Comparison of ENCODE assay signal across 27 mouse cellular contexts in genomic region chr19:59236046-59236445, GRCm38 (mm10). TPM values are rescaled to one million over a fixed set of nuclear protein-coding genes. Genes with fewer than 3 reads are reported as not detected.
DNase-seq lines count a peak whose midpoint lies in the region; ATAC-seq and TF ChIP-seq lines count a peak whose summit lies in the region.
"Had no signal": no experiment of that assay in that cellular context is flagged by ENCODE, and none has a peak within 500 bp of the region (broad histone marks: within the 10 kb centered on the region; RNA-seq: fewer than 3 reads in every experiment).

No protein-coding gene starts in this region.

- no peaks in the 10 kb centered on the region for H3K4me1 ChIP-seq in embryonic facial prominence, embryonic 13.5 days
- H3K4me1 ChIP-seq in embryonic facial prominence, embryonic 10.5 days, result peaks cover 5% of the 10 kb centered on the region; the same call in 1 of the 2 replicates
- no peaks in the 10 kb centered on the region for H3K4me1 ChIP-seq in midbrain, embryonic 11.5 days (ENCODE audit: control insufficient read depth, insufficient read depth, low read length)
- no peaks in the 10 kb centered on the region for H3K4me1 ChIP-seq in midbrain, postnatal 0 days (ENCODE audit: insufficient read depth, low read length)
- no peaks in the 10 kb centered on the region for H3K4me1 ChIP-seq in stomach, embryonic 16.5 days (ENCODE audit: control insufficient read depth, insufficient read depth, low read length)
- no peaks in the 10 kb centered on the region for H3K4me1 ChIP-seq in stomach, postnatal 0 days (replicated peaks; ENCODE audit: control insufficient read depth, insufficient read depth)

- no peak for TF ChIP-seq EP300 in stomach, postnatal 0 days (optimal IDR thresholded peaks at IDR 0.05)

- H3K27me3 ChIP-seq in embryonic facial prominence, embryonic 13.5 days, result no peaks in the 10 kb centered on the region; the same call in 1 of the 2 replicates
- H3K27me3 ChIP-seq in embryonic facial prominence, embryonic 10.5 days (replicated peaks; ENCODE audit: low read depth, poor library complexity, severe bottlenecking), result peaks cover 27% of the 10 kb centered on the region
- 0 out of 2 replicates have a peak, but pooled peaks cover 2% of the 10 kb centered on the region for H3K27me3 ChIP-seq in midbrain, embryonic 11.5 days (ENCODE audit: control insufficient read depth, insufficient read depth, low read length)
- H3K27me3 ChIP-seq in midbrain, postnatal 0 days (ENCODE audit: insufficient read depth, low read length), result no peaks in the 10 kb centered on the region
- H3K27me3 ChIP-seq in stomach, embryonic 16.5 days (ENCODE audit: control insufficient read depth, insufficient read depth, low read length), result no peaks in the 10 kb centered on the region
- no peaks in the 10 kb centered on the region for H3K27me3 ChIP-seq in stomach, postnatal 0 days (ENCODE audit: control insufficient read depth, insufficient read depth, low read length)
- H3K27me3 ChIP-seq: CH12.LX, Patski had no signal

- no peak overlapping the region for H3K4me3 ChIP-seq in embryonic facial prominence, embryonic 13.5 days
- H3K4me3 ChIP-seq in embryonic facial prominence, embryonic 10.5 days, result no peak overlapping the region
- H3K4me3 ChIP-seq in midbrain, embryonic 11.5 days (ENCODE audit: low read depth, low read length), result no peak overlapping the region
- H3K4me3 ChIP-seq in midbrain, postnatal 0 days (ENCODE audit: low read depth, low read length), result no peak overlapping the region
- no peak overlapping the region for H3K4me3 ChIP-seq in stomach, embryonic 16.5 days (replicated peaks; ENCODE audit: low read length)
- no peak overlapping the region for H3K4me3 ChIP-seq in stomach, postnatal 0 days (ENCODE audit: low read depth, low read length)

- no peak overlapping the region for H3K4me2 ChIP-seq in embryonic facial prominence, embryonic 13.5 days
- no peak overlapping the region for H3K4me2 ChIP-seq in midbrain, embryonic 11.5 days
- H3K4me2 ChIP-seq in midbrain, postnatal 0 days (ENCODE audit: low read depth, low read length, poor library complexity, severe bottlenecking), result no peak overlapping the region
- H3K4me2 ChIP-seq in stomach, embryonic 16.5 days (ENCODE audit: low read depth, low read length), result no peak overlapping the region
- H3K4me2 ChIP-seq in stomach, postnatal 0 days (replicated peaks; ENCODE audit: low read depth), result no peak overlapping the region

- 0 out of 2 replicates have a peak, but pooled peaks have one; percentile 5 for ATAC-seq in embryonic facial prominence, embryonic 13.5 days (ENCODE audit: insufficient number of reproducible peaks, insufficient read depth, low FRiP score, low TSS enrichment, low read depth)
- no peak for ATAC-seq in midbrain, embryonic 11.5 days (ENCODE audit: low FRiP score)
- ATAC-seq in midbrain, postnatal 0 days (ENCODE audit: low FRiP score), result no peak
- 0 out of 2 replicates have a peak, but pooled peaks have one; percentile 27 for ATAC-seq in stomach, embryonic 16.5 days (ENCODE audit: insufficient read depth, low FRiP score)
- no peak for ATAC-seq in stomach, postnatal 0 days (ENCODE audit: low FRiP score, low TSS enrichment)
- ATAC-seq: activated CD4-positive, CD25-positive, alpha-beta regulatory T cell, adult 4 months; CD4-positive, CD25-positive, alpha-beta regulatory T cell, adult 4 months; Patski had no signal

- H3K27ac ChIP-seq in embryonic facial prominence, embryonic 13.5 days, result no peak overlapping the region
- no peak overlapping the region for H3K27ac ChIP-seq in embryonic facial prominence, embryonic 10.5 days (replicated peaks)
- no peak overlapping the region for H3K27ac ChIP-seq in midbrain, embryonic 11.5 days (ENCODE audit: low read depth, low read length)
- H3K27ac ChIP-seq in midbrain, postnatal 0 days (ENCODE audit: low read depth, low read length), result no peak overlapping the region
- no peak overlapping the region for H3K27ac ChIP-seq in stomach, embryonic 16.5 days (ENCODE audit: low read length)
- H3K27ac ChIP-seq in stomach, postnatal 0 days (replicated peaks), result no peak overlapping the region

- H3K36me3 ChIP-seq in embryonic facial prominence, embryonic 13.5 days, result no peaks in the 10 kb centered on the region
- no peaks in the 10 kb centered on the region for H3K36me3 ChIP-seq in embryonic facial prominence, embryonic 10.5 days (replicated peaks)
- no peaks in the 10 kb centered on the region for H3K36me3 ChIP-seq in midbrain, embryonic 11.5 days (ENCODE audit: control insufficient read depth, insufficient read depth, low read length)
- no peaks in the 10 kb centered on the region for H3K36me3 ChIP-seq in midbrain, postnatal 0 days (ENCODE audit: insufficient read depth, low read length)
- H3K36me3 ChIP-seq in stomach, embryonic 16.5 days (ENCODE audit: control insufficient read depth, insufficient read depth, low read length), result no peaks in the 10 kb centered on the region
- no peaks in the 10 kb centered on the region for H3K36me3 ChIP-seq in stomach, postnatal 0 days (ENCODE audit: control insufficient read depth, insufficient read depth, low read length)
- H3K36me3 ChIP-seq: G1E had no signal

- 76% methylated on average over 6 of the region's 6 CpGs for WGBS in embryonic facial prominence, embryonic 13.5 days
- WGBS in embryonic facial prominence, embryonic 10.5 days, result 81% methylated on average over 6 of the region's 6 CpGs
- 86% methylated on average over 6 of the region's 6 CpGs for WGBS in midbrain, embryonic 11.5 days
- WGBS in midbrain, postnatal 0 days, result 75% methylated on average over 6 of the region's 6 CpGs
- WGBS in stomach, embryonic 16.5 days, result 76% methylated on average over 6 of the region's 6 CpGs
- WGBS in stomach, postnatal 0 days, result 73% methylated on average over 6 of the region's 6 CpGs

- no peak for TF ChIP-seq CTCF in midbrain, postnatal 0 days (IDR thresholded peaks at IDR 0.05)
- TF ChIP-seq CTCF in stomach, postnatal 0 days (IDR thresholded peaks at IDR 0.05; ENCODE audit: low read depth), result no peak

- no peak overlapping the region for H3K9ac ChIP-seq in embryonic facial prominence, embryonic 13.5 days
- no peak overlapping the region for H3K9ac ChIP-seq in midbrain, embryonic 11.5 days (ENCODE audit: low read length)
- no peak overlapping the region for H3K9ac ChIP-seq in midbrain, postnatal 0 days (replicated peaks; ENCODE audit: low read length, poor library complexity, severe bottlenecking)
- no peak overlapping the region for H3K9ac ChIP-seq in stomach, embryonic 16.5 days (ENCODE audit: low read length)
- H3K9ac ChIP-seq in stomach, postnatal 0 days (ENCODE audit: low read length), result no peak overlapping the region

- H3K9me3 ChIP-seq in embryonic facial prominence, embryonic 13.5 days, result no peaks in the 10 kb centered on the region
- no peaks in the 10 kb centered on the region for H3K9me3 ChIP-seq in embryonic facial prominence, embryonic 10.5 days
- no peaks in the 10 kb centered on the region for H3K9me3 ChIP-seq in midbrain, embryonic 11.5 days (ENCODE audit: control insufficient read depth, low read length)
- no peaks in the 10 kb centered on the region for H3K9me3 ChIP-seq in midbrain, postnatal 0 days (ENCODE audit: low read length)
- H3K9me3 ChIP-seq in stomach, embryonic 16.5 days (replicated peaks; ENCODE audit: control insufficient read depth, low read length), result no peaks in the 10 kb centered on the region
- H3K9me3 ChIP-seq in stomach, postnatal 0 days (ENCODE audit: control insufficient read depth, low read length), result no peaks in the 10 kb centered on the region
- H3K9me3 ChIP-seq: G1E had no signal

- DNase-seq in embryonic facial prominence, embryonic 10.5 days (ENCODE audit: low spot score), result no peak
- DNase-seq in heart, adult 11 months, result peak; percentile 85
- DNase-seq in heart, postnatal 4 days, result no peak
- peak; percentile 59 for DNase-seq in midbrain, embryonic 11.5 days (ENCODE audit: low spot score, missing footprints)
- no peak for DNase-seq in midbrain, postnatal 0 days (ENCODE audit: low spot score)
- no peak for DNase-seq in stomach, postnatal 0 days (ENCODE audit: low spot score)
- DNase-seq: adrenal gland, adult 2 months; adrenal gland, adult 8-10 months; adrenal gland, postnatal 10 days; adrenal gland, postnatal 14 days; adrenal gland, postnatal 25 days; adrenal gland, postnatal 36 days; B cell, adult 2 months; cerebellum, adult 11 months; cerebellum, adult 11-12 months had no signal

RNA-seq across cellular contexts. Expression of gene Kcnk18, which starts 17.0 kb away (rescaled TPM):
- not detected in 2 replicates for polyA plus RNA-seq in embryonic facial prominence, embryonic 13.5 days (2015; fragmentation: Nextera tagmentation; extraction: Ambion mirVana)
- 0.04 TPM in 1 of 2 replicates, not detected in the other for polyA plus RNA-seq in embryonic facial prominence, embryonic 10.5 days (2016; fragmentation: Nextera tagmentation; extraction: Ambion mirVana)
- not detected for total RNA-seq in heart, postnatal 4 days (2021)
- polyA plus RNA-seq in midbrain, embryonic 11.5 days (2014; fragmentation: Nextera tagmentation; extraction: Ambion mirVana), result not detected in 2 replicates
- not detected in 2 replicates for total RNA-seq in midbrain, postnatal 0 days (2014; rRNA removed)
- not detected in 2 replicates for polyA plus RNA-seq in midbrain, postnatal 0 days (2015; fragmentation: Nextera tagmentation; extraction: Ambion mirVana)
- not detected in 2 replicates for polyA plus RNA-seq in stomach, embryonic 16.5 days (2015; fragmentation: Nextera tagmentation; extraction: Ambion mirVana)
- polyA plus RNA-seq in stomach, postnatal 0 days (2015; fragmentation: Nextera tagmentation; extraction: Ambion mirVana), result 0.04 TPM in 1 of 2 replicates, not detected in the other
- total RNA-seq: adrenal gland, adult 18-20 months; adrenal gland, adult 2 months; adrenal gland, adult 8-10 months; adrenal gland, postnatal 10 days; adrenal gland, postnatal 14 days; adrenal gland, postnatal 25 days; adrenal gland, postnatal 36 days; adrenal gland, postnatal 4 days; CH12.LX; MEL had no signal
- polyA plus RNA-seq: activated CD4-positive, CD25-positive, alpha-beta regulatory T cell, adult 4 months; adrenal gland, adult 2 months; brain, embryonic 14.5 days; C2C12; CD4-positive, CD25-positive, alpha-beta regulatory T cell, adult 4 months; G1E; Patski had no signal

RNA-seq across cellular contexts. Expression of gene Slc18a2, which starts 24.6 kb away (rescaled TPM):
- polyA plus RNA-seq in embryonic facial prominence, embryonic 13.5 days (2015; fragmentation: Nextera tagmentation; extraction: Ambion mirVana), result 9.0 and 10.1 TPM in 2 replicates
- 11.2 and 12.8 TPM in 2 replicates for polyA plus RNA-seq in embryonic facial prominence, embryonic 10.5 days (2016; fragmentation: Nextera tagmentation; extraction: Ambion mirVana)
- 1 to 10 TPM; 2.0 to 2.5 TPM for total RNA-seq in heart, postnatal 4 days (2021)
- 16.0 and 19.0 TPM in 2 replicates for polyA plus RNA-seq in midbrain, embryonic 11.5 days (2014; fragmentation: Nextera tagmentation; extraction: Ambion mirVana)
- 21.4 and 21.7 TPM in 2 replicates for total RNA-seq in midbrain, postnatal 0 days (2014; rRNA removed)
- 19.5 TPM in 2 replicates for polyA plus RNA-seq in midbrain, postnatal 0 days (2015; fragmentation: Nextera tagmentation; extraction: Ambion mirVana)
- polyA plus RNA-seq in stomach, embryonic 16.5 days (2015; fragmentation: Nextera tagmentation; extraction: Ambion mirVana), result 12.2 and 13.5 TPM in 2 replicates
- 4.6 and 5.1 TPM in 2 replicates for polyA plus RNA-seq in stomach, postnatal 0 days (2015; fragmentation: Nextera tagmentation; extraction: Ambion mirVana)

Comparison
In these comparisons a context has a peak if more than half of its experiments do, and no peak if none do; other contexts are left out.
1. ATAC-seq: peak in embryonic facial prominence, embryonic 13.5 days (single experiment) and stomach, embryonic 16.5 days (single experiment); none in midbrain, embryonic 11.5 days (single experiment), midbrain, postnatal 0 days (single experiment) and stomach, postnatal 0 days (single experiment).
2. DNase-seq: peak in heart, adult 11 months (single experiment) and midbrain, embryonic 11.5 days (single experiment); none in embryonic facial prominence, embryonic 10.5 days (single experiment), heart, postnatal 4 days (single experiment), midbrain, postnatal 0 days (single experiment) and stomach, postnatal 0 days (single experiment).